Mouse (Mus musculus) hematopoietic stem cell, adult 5-6 weeks (primary cell): ENCODE data around the gene Usp30. TPM values are rescaled to one million over a fixed set of nuclear protein-coding genes. Genes with fewer than 3 reads are reported as not detected.

ENCODE experiments used
- ATAC-seq, 2 experiments: fragments of 125-278 bp in 1 of 2; replicated peaks in 1 of 2; 2 replicates each; pipeline ENCODE4 v1.8.0; 2016 to 2017; ENCODE audit warnings: inconsistent platforms in 2 of 2, mild to moderate bottlenecking in 2 of 2, moderate number of reproducible peaks in 2 of 2, low read depth in 1 of 2, moderate TSS enrichment in 1 of 2; ENCODE audit not compliant: low FRiP score in 2 of 2, poor library complexity in 2 of 2, severe bottlenecking in 2 of 2, insufficient read depth in 1 of 2, low TSS enrichment in 1 of 2
- total RNA-seq: library from RNA; stranded (forward); fragments of 172-1452, 232-1000 nt; gene quantifications from 2 replicates; pipeline ENCODE4 v1.2.3, GENCODE M21; 2017

Usp30 gene
- total RNA-seq, 1 experiment from 2014 or later, result 8.4 TPM

DNA sequence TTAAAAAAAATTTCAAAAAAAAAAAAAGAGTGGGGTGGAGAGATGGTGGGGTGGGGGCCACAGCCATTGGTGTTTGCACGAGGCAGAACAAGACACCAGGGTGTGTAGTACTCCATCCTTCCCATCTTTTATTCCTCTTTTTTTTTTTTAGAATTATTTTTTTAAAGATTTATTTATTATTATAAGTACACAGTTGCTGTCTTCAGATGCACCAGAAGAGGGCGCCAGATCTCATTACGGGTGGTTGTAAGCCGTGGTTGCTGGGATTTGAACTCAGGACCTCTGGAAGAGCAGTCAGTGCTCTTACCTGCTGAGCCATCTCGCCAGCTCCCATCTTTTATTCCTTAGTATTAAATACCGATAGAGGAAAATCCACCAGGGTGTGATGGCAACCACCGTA is 108.2 kb downstream of the Usp30 start:
- ATAC-seq, result no peak

DNA sequence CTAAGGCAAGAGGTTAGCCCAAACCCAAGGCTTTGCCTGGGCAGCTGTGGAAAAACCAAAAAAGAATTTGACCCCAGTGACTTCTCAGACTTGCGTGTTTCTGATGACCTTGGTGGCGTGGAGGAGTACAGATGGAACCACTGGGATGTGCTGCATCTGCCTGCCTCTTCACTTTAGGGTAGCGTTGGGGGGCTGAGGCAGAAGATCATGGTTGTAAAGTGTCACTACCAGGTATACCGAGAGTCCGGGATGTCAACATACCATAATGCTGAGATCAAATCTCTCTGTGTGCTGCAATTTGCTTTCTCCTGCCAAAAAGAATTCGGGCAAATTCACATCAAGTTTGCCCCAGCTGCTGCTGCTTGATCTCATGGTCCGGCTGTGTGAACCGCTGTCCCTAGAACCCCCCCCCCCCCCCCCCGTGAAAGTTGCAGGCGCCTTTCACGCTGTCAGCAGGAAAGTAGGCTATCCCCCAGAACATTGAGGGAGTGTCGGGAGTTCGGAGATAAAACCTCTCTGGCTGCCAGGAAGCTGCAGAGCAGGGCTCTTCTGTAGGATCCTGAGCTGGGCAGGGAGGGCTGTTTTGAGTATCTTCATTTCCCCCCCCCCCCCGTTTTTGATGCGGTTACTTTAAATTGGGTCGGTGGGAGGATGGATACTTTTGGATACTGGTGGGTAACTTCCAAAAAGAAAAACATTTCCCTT is 108.8 kb downstream of the Usp30 start:
- ATAC-seq, result no peak

Other genes with a start within 250 kb of the Usp30 start
- gene Selplg, start 232.8 kb upstream of the Usp30 start, total RNA-seq, result 83.9 and 95.7 TPM in 2 replicates
- 85.8 and 110 TPM in 2 replicates for gene Coro1c, start 156.7 kb upstream of the Usp30 start, total RNA-seq
- gene Ssh1, start 71.6 kb upstream of the Usp30 start, total RNA-seq, result 4.4 and 12.4 TPM in 2 replicates
- gene Dao, start 61.8 kb upstream of the Usp30 start, total RNA-seq, result not detected in 2 replicates
- gene Svop, start 26.1 kb downstream of the Usp30 start, total RNA-seq, result not detected in 2 replicates
- 9.3 and 13.7 TPM in 2 replicates for gene Alkbh2, start 62.8 kb downstream of the Usp30 start, total RNA-seq
- gene Ung, start 64.9 kb downstream of the Usp30 start, total RNA-seq, result 24.6 and 27.7 TPM in 2 replicates
- gene Acacb, start 81.1 kb downstream of the Usp30 start, total RNA-seq, result 3.0 and 3.9 TPM in 2 replicates
- 2.4 TPM in 1 of 2 replicates, not detected in the other for gene Foxn4, start 208.3 kb downstream of the Usp30 start, total RNA-seq
- gene Myo1h, start 223.7 kb downstream of the Usp30 start, total RNA-seq, result 2.0 and 8.5 TPM in 2 replicates